Mouse (Mus musculus): ENCODE measurements around the gene Oaf. TPM values are rescaled to one million over a fixed set of nuclear protein-coding genes. Genes with fewer than 3 reads are reported as not detected.
A peak's percentile ranks its signal among the peaks of the same experiment; 100 is the strongest.

The Oaf gene
- polyA plus RNA-seq, 1 experiment from 2014 or later: 17.3 TPM

GRCm38 (mm10) chr9:43241970-43242369 lies 2.3 kb upstream of the Oaf start:
- ATAC-seq (ENCODE audit: low read depth): no peak
- no peak overlapping the region for H3K27ac ChIP-seq (replicated peaks)
- no peak overlapping the region for H3K4me2 ChIP-seq
- H3K36me3 ChIP-seq: no peaks in the 10 kb centered on the region
- H3K27me3 ChIP-seq: peaks cover 36% of the 10 kb centered on the region
- H3K9ac ChIP-seq: no peak overlapping the region
- H3K4me1 ChIP-seq (replicated peaks): peaks cover 24% of the 10 kb centered on the region
- H3K4me3 ChIP-seq: no peak overlapping the region
- no peaks in the 10 kb centered on the region for H3K9me3 ChIP-seq
- WGBS: 93% methylated on average over 8 of the region's 8 CpGs

- H3K9ac ChIP-seq: no peak overlapping the region
- no peaks in the 10 kb centered on the region for H3K9me3 ChIP-seq
- no peaks in the 10 kb centered on the region for H3K36me3 ChIP-seq
- H3K27ac ChIP-seq (replicated peaks): no peak overlapping the region
- peaks cover 24% of the 10 kb centered on the region for H3K4me1 ChIP-seq (replicated peaks)
- peaks cover 38% of the 10 kb centered on the region for H3K27me3 ChIP-seq
- WGBS: 39% methylated on average over 4 of the region's 4 CpGs
- H3K4me3 ChIP-seq: no peak overlapping the region
- no peak overlapping the region for H3K4me2 ChIP-seq
- ATAC-seq (ENCODE audit: low read depth): no peak
Measured at GRCm38 (mm10) chr9:43241291-43241690, 1.6 kb upstream of the Oaf start.

GRCm38 (mm10) chr9:43240594-43240900 lies 836 bp upstream of the Oaf start:
- 0 out of 2 replicates have a peak, but pooled peaks have one; percentile 15 for ATAC-seq (ENCODE audit: low read depth)
- no peaks in the 10 kb centered on the region for H3K9me3 ChIP-seq
- peak overlapping the region; percentile 66; the same call in 1 of the 2 replicates for H3K9ac ChIP-seq
- peaks cover 24% of the 10 kb centered on the region for H3K4me1 ChIP-seq (replicated peaks)
- no peak overlapping the region; the same call in 1 of the 2 replicates for H3K4me3 ChIP-seq
- 43% methylated on average over 2 of the region's 2 CpGs for WGBS
- peaks cover 38% of the 10 kb centered on the region for H3K27me3 ChIP-seq
- no peaks in the 10 kb centered on the region for H3K36me3 ChIP-seq
- peak overlapping the region; percentile 66 for H3K4me2 ChIP-seq
- H3K27ac ChIP-seq (replicated peaks): peak overlapping the region; percentile 46; the same call in 1 of the 2 replicates

GRCm38 (mm10) chr9:43238631-43239545 lies 823 bp downstream of the Oaf start:
- no peak for ATAC-seq (ENCODE audit: low read depth)
- H3K4me2 ChIP-seq: peak overlapping the region; percentile 66

GRCm38 (mm10) chr9:43238167-43238566 lies 1.5 kb downstream of the Oaf start:
- peak overlapping the region; percentile 66; the same call in 1 of the 2 replicates for H3K9ac ChIP-seq
- peak overlapping the region; percentile 54 for H3K4me3 ChIP-seq
- peak overlapping the region; percentile 66 for H3K4me2 ChIP-seq

More at GRCm38 (mm10) chr9:43238631-43239545, 823 bp downstream of the Oaf start:
- Histone ChIP-seq H3K4me3 (peak overlapping the region; percentile 54), H3K9ac (peak overlapping the region; percentile 66), H3K27ac (replicated peaks) (peak overlapping the region; percentile 70), H3K36me3 (no peaks in the 10 kb centered on the region), H3K4me1 (replicated peaks) (peaks cover 24% of the 10 kb centered on the region), H3K27me3 (peaks cover 38% of the 10 kb centered on the region), H3K9me3 (no peaks in the 10 kb centered on the region)
- 1% methylated on average over 47 of the region's 51 CpGs for WGBS

GRCm38 (mm10) chr9:43237111-43237775 lies 2.5 kb downstream of the Oaf start:
- Histone ChIP-seq H3K4me3 (0 out of 2 replicates have a peak overlapping the region, but pooled peaks have one; percentile 54), H3K4me2 (peak overlapping the region; percentile 66), H3K9me3 (no peaks in the 10 kb centered on the region), H3K27ac (replicated peaks) (no peak overlapping the region), H3K9ac (no peak overlapping the region), H3K4me1 (replicated peaks) (peaks cover 30% of the 10 kb centered on the region), H3K36me3 (no peaks in the 10 kb centered on the region), H3K27me3 (peaks cover 38% of the 10 kb centered on the region)
- ATAC-seq (ENCODE audit: low read depth): no peak
- WGBS: 45% methylated on average over 7 of the region's 7 CpGs

More at GRCm38 (mm10) chr9:43238167-43238566, 1.5 kb downstream of the Oaf start:
- H3K9me3 ChIP-seq: no peaks in the 10 kb centered on the region
- no peak overlapping the region for H3K27ac ChIP-seq (replicated peaks)
- no peaks in the 10 kb centered on the region for H3K36me3 ChIP-seq
- ATAC-seq (ENCODE audit: low read depth): no peak
- 45% methylated on average over 2 of the region's 2 CpGs for WGBS
- H3K27me3 ChIP-seq: peaks cover 38% of the 10 kb centered on the region
- peaks cover 24% of the 10 kb centered on the region for H3K4me1 ChIP-seq (replicated peaks)

GRCm38 (mm10) chr9:43236576-43236975 lies 3.1 kb downstream of the Oaf start:
- no peak overlapping the region for H3K4me3 ChIP-seq

GRCm38 (mm10) chr9:43236106-43236505 lies 3.6 kb downstream of the Oaf start:
- no peaks in the 10 kb centered on the region for H3K9me3 ChIP-seq
- no peak for ATAC-seq (ENCODE audit: low read depth)
- H3K4me3 ChIP-seq: no peak overlapping the region
- H3K4me2 ChIP-seq: no peak overlapping the region
- H3K27ac ChIP-seq (replicated peaks): no peak overlapping the region
- H3K4me1 ChIP-seq (replicated peaks): peaks cover 42% of the 10 kb centered on the region
- no peaks in the 10 kb centered on the region for H3K36me3 ChIP-seq
- no peak overlapping the region for H3K9ac ChIP-seq
- 87% methylated on average over 1 of the region's 1 CpGs for WGBS
- peaks cover 38% of the 10 kb centered on the region for H3K27me3 ChIP-seq

More at GRCm38 (mm10) chr9:43236576-43236975, 3.1 kb downstream of the Oaf start:
- no peak overlapping the region for H3K27ac ChIP-seq (replicated peaks)
- peaks cover 38% of the 10 kb centered on the region for H3K27me3 ChIP-seq
- peaks cover 37% of the 10 kb centered on the region for H3K4me1 ChIP-seq (replicated peaks)
- no peaks in the 10 kb centered on the region for H3K36me3 ChIP-seq
- no peak for ATAC-seq (ENCODE audit: low read depth)
- H3K9me3 ChIP-seq: no peaks in the 10 kb centered on the region
- H3K4me2 ChIP-seq: no peak overlapping the region
- WGBS: 88% methylated on average over 7 of the region's 7 CpGs
- no peak overlapping the region for H3K9ac ChIP-seq

- Histone ChIP-seq H3K4me2 (no peak overlapping the region), H3K9ac (no peak overlapping the region), H3K27me3 (peaks cover 34% of the 10 kb centered on the region), H3K36me3 (no peaks in the 10 kb centered on the region), H3K27ac (replicated peaks) (no peak overlapping the region), H3K4me1 (replicated peaks) (peaks cover 46% of the 10 kb centered on the region), H3K4me3 (no peak overlapping the region), H3K9me3 (no peaks in the 10 kb centered on the region)
- no peak for ATAC-seq (ENCODE audit: low read depth)
- 90% methylated on average over 6 of the region's 6 CpGs for WGBS
Measured at GRCm38 (mm10) chr9:43235336-43235735, 4.4 kb downstream of the Oaf start.

GRCm38 (mm10) chr9:43234496-43234895 lies 5.2 kb downstream of the Oaf start:
- H3K4me3 ChIP-seq: no peak overlapping the region
- H3K36me3 ChIP-seq: no peaks in the 10 kb centered on the region
- H3K4me2 ChIP-seq: no peak overlapping the region
- WGBS: 90% methylated on average over 5 of the region's 5 CpGs
- H3K9me3 ChIP-seq: no peaks in the 10 kb centered on the region
- no peak for ATAC-seq (ENCODE audit: low read depth)
- no peak overlapping the region for H3K27ac ChIP-seq (replicated peaks)
- peaks cover 38% of the 10 kb centered on the region for H3K4me1 ChIP-seq (replicated peaks)
- H3K27me3 ChIP-seq: peaks cover 27% of the 10 kb centered on the region
- H3K9ac ChIP-seq: no peak overlapping the region

GRCm38 (mm10) chr9:43233515-43233914 lies 6.2 kb downstream of the Oaf start:
- 95% methylated on average over 1 of the region's 1 CpGs for WGBS
- ATAC-seq (ENCODE audit: low read depth): no peak
- H3K4me2 ChIP-seq: no peak overlapping the region

GRCm38 (mm10) chr9:43233044-43233443 lies 6.7 kb downstream of the Oaf start:
- WGBS: 76% methylated on average over 5 of the region's 5 CpGs

More at GRCm38 (mm10) chr9:43233515-43233914, 6.2 kb downstream of the Oaf start:
- H3K9ac ChIP-seq: no peak overlapping the region
- no peak overlapping the region for H3K4me3 ChIP-seq
- no peaks in the 10 kb centered on the region for H3K9me3 ChIP-seq
- peaks cover 17% of the 10 kb centered on the region for H3K27me3 ChIP-seq
- peaks cover 29% of the 10 kb centered on the region for H3K4me1 ChIP-seq (replicated peaks)
- no peak overlapping the region for H3K27ac ChIP-seq (replicated peaks)
- no peaks in the 10 kb centered on the region for H3K36me3 ChIP-seq

More at GRCm38 (mm10) chr9:43233044-43233443, 6.7 kb downstream of the Oaf start:
- H3K4me3 ChIP-seq: no peak overlapping the region
- no peak overlapping the region for H3K9ac ChIP-seq
- H3K9me3 ChIP-seq: no peaks in the 10 kb centered on the region
- ATAC-seq (ENCODE audit: low read depth): no peak
- H3K27me3 ChIP-seq: peaks cover 13% of the 10 kb centered on the region
- H3K36me3 ChIP-seq: no peaks in the 10 kb centered on the region
- H3K4me1 ChIP-seq (replicated peaks): peaks cover 29% of the 10 kb centered on the region
- no peak overlapping the region for H3K4me2 ChIP-seq
- H3K27ac ChIP-seq (replicated peaks): no peak overlapping the region

Data from neural tube, embryonic 13.5 days (tissue).